Mouse (Mus musculus): ENCODE data around the gene Klhl10. TPM values are rescaled to one million over a fixed set of nuclear protein-coding genes. Genes with fewer than 3 reads are reported as not detected.

The Klhl10 gene
- polyA plus RNA-seq, 1 experiment, result 0.27 TPM

GRCm38 (mm10) chr11:100414914-100415822, 26.5 kb upstream of the Klhl10 start, which contains the start of gene Fkbp10:
Gene Fkbp10, plus strand, starts transcription at chr11:100415697.
- H3K4me1 ChIP-seq (ENCODE audit: control insufficient read depth, insufficient read depth, insufficient read length), result peaks cover 2% of the 10 kb centered on the region; the same call in 1 of the 2 replicates
- TF ChIP-seq POLR2A (IDR thresholded peaks at IDR 0.05; ENCODE audit: low read depth, low read length) (no peak), CTCF (IDR thresholded peaks at IDR 0.05; ENCODE audit: extremely low read depth, insufficient read depth, insufficient read length, insufficient replicate concordance) (no peak)
- H3K36me3 ChIP-seq (ENCODE audit: control insufficient read depth, insufficient read depth, low read length), result no peaks in the 10 kb centered on the region
- peaks cover 12% of the 10 kb centered on the region for H3K27me3 ChIP-seq (ENCODE audit: control insufficient read depth, insufficient read depth, low read length)
- 6% methylated on average over 31 of the region's 31 CpGs for WGBS
- no peak for DNase-seq (ENCODE audit: low read depth in 1 of 2, low spot score in 2 of 2)
- H3K4me3 ChIP-seq (ENCODE audit: extremely low read depth, insufficient read depth, insufficient read length), result peak within 1 kb of the TSS; percentile 57
- peak within 1 kb of the TSS; percentile 59; the same call in 1 of the 2 replicates for H3K27ac ChIP-seq (ENCODE audit: insufficient read depth, low read length)

DNA sequence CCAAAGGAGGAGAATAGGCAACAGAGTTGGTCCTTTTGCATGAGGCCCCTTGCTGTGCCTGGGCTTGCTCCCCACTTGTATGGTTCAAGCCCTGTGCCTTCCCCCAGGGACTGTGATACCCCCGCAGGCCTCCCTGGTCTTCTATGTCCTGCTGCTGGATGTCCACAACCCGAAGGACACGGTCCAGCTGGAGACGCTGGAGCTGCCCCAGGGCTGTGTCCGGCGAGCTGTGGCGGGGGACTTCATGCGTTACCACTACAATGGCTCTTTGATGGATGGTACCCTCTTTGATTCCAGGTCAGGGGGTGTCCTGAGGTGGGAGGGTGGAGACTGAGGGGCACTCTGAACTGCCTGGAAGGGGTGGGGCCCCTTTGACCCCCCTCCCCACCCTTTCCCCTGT, 20.2 kb upstream of the Klhl10 start:
- WGBS, result 83% methylated on average over 8 of the region's 8 CpGs
- H3K4me1 ChIP-seq (ENCODE audit: control insufficient read depth, insufficient read depth, insufficient read length), result no peaks in the 10 kb centered on the region

DNA sequence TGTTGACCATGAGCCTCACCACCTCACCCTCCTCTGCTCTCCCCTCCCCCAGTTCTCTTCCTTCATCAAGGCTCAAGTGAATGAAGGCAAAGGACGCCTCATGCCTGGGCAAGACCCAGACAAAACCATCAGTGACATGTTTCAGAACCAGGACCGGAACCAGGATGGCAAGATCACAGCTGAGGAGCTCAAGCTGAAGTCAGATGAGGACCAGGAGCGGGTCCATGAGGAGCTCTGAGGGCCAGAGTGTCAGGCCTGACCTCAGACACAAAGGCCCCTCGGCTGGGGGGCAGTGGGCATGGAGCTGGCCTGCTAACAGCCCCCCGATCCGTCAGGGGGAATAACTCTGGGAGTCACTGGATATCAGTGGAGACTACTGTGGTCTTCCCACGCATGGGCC, 17.9 kb upstream of the Klhl10 start:
- Histone ChIP-seq H3K27ac (ENCODE audit: insufficient read depth, low read length) (no peak overlapping the region), H3K4me3 (ENCODE audit: extremely low read depth, insufficient read depth, insufficient read length) (no peak overlapping the region), H3K27me3 (ENCODE audit: control insufficient read depth, insufficient read depth, low read length) (no peaks in the 10 kb centered on the region), H3K36me3 (ENCODE audit: control insufficient read depth, insufficient read depth, low read length) (no peaks in the 10 kb centered on the region), H3K4me1 (ENCODE audit: control insufficient read depth, insufficient read depth, insufficient read length) (no peaks in the 10 kb centered on the region)
- WGBS, result 88% methylated on average over 7 of the region's 7 CpGs
- TF ChIP-seq CTCF (IDR thresholded peaks at IDR 0.05; ENCODE audit: extremely low read depth, insufficient read depth, insufficient read length, insufficient replicate concordance) (no peak), POLR2A (IDR thresholded peaks at IDR 0.05; ENCODE audit: low read depth, low read length) (no peak)
- DNase-seq (ENCODE audit: low read depth in 1 of 2, low spot score in 2 of 2), result no peak

More for the DNA sequence above, 20.2 kb upstream of the Klhl10 start:
- no peak overlapping the region for H3K4me3 ChIP-seq (ENCODE audit: extremely low read depth, insufficient read depth, insufficient read length)
- no peaks in the 10 kb centered on the region for H3K27me3 ChIP-seq (ENCODE audit: control insufficient read depth, insufficient read depth, low read length)
- H3K27ac ChIP-seq (ENCODE audit: insufficient read depth, low read length), result no peak overlapping the region
- no peak for TF ChIP-seq POLR2A (IDR thresholded peaks at IDR 0.05; ENCODE audit: low read depth, low read length)
- TF ChIP-seq CTCF (IDR thresholded peaks at IDR 0.05; ENCODE audit: extremely low read depth, insufficient read depth, insufficient read length, insufficient replicate concordance), result no peak
- no peak for DNase-seq (ENCODE audit: low read depth in 1 of 2, low spot score in 2 of 2)
- no peaks in the 10 kb centered on the region for H3K36me3 ChIP-seq (ENCODE audit: control insufficient read depth, insufficient read depth, low read length)

DNA sequence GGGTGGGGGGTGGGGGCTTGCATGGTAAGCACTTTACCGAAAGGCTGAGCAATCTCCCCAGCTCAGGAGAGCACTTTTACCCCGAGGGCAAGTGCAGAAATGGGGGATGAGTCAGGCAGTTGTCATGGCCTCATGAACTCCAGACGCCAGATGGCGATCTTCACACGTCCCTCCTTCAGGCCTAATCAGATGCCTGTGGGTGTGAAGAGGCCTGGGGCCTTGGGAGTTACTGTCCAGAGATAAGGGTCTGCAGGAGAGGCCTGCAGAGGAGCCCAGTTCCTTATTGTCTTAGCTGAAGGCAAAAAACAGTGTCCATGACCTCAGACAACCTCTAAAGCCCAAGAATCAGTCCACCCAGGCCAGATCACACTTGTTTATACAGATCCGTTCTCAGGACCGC, 15.9 kb upstream of the Klhl10 start:
- Histone ChIP-seq H3K36me3 (ENCODE audit: control insufficient read depth, insufficient read depth, low read length) (peaks cover 6% of the 10 kb centered on the region; the same call in 1 of the 2 replicates), H3K27ac (ENCODE audit: insufficient read depth, low read length) (no peak overlapping the region), H3K4me3 (ENCODE audit: extremely low read depth, insufficient read depth, insufficient read length) (no peak overlapping the region), H3K4me1 (ENCODE audit: control insufficient read depth, insufficient read depth, insufficient read length) (no peaks in the 10 kb centered on the region), H3K27me3 (ENCODE audit: control insufficient read depth, insufficient read depth, low read length) (no peaks in the 10 kb centered on the region)
- peak; percentile 29; the same call in 1 of the 2 replicates for TF ChIP-seq CTCF (IDR thresholded peaks at IDR 0.05; ENCODE audit: extremely low read depth, insufficient read depth, insufficient read length, insufficient replicate concordance)
- TF ChIP-seq POLR2A (IDR thresholded peaks at IDR 0.05; ENCODE audit: low read depth, low read length), result no peak
- peak in 1 of 2 experiments; percentile 67 for DNase-seq (ENCODE audit: low read depth in 1 of 2, low spot score in 2 of 2)
- WGBS, result 62% methylated on average over 7 of the region's 7 CpGs

GRCm38 (mm10) chr11:100426820-100427219, 14.9 kb upstream of the Klhl10 start:
- Histone ChIP-seq H3K27me3 (ENCODE audit: control insufficient read depth, insufficient read depth, low read length) (no peaks in the 10 kb centered on the region), H3K36me3 (ENCODE audit: control insufficient read depth, insufficient read depth, low read length) (peaks cover 6% of the 10 kb centered on the region; the same call in 1 of the 2 replicates), H3K27ac (ENCODE audit: insufficient read depth, low read length) (no peak overlapping the region), H3K4me1 (ENCODE audit: control insufficient read depth, insufficient read depth, insufficient read length) (no peaks in the 10 kb centered on the region), H3K4me3 (ENCODE audit: extremely low read depth, insufficient read depth, insufficient read length) (no peak overlapping the region)
- DNase-seq (ENCODE audit: low read depth in 1 of 2, low spot score in 2 of 2), result no peak
- no peak for TF ChIP-seq CTCF (IDR thresholded peaks at IDR 0.05; ENCODE audit: extremely low read depth, insufficient read depth, insufficient read length, insufficient replicate concordance)
- no peak for TF ChIP-seq POLR2A (IDR thresholded peaks at IDR 0.05; ENCODE audit: low read depth, low read length)
- 77% methylated on average over 3 of the region's 3 CpGs for WGBS

- TF ChIP-seq POLR2A (IDR thresholded peaks at IDR 0.05; ENCODE audit: low read depth, low read length) (no peak), CTCF (IDR thresholded peaks at IDR 0.05; ENCODE audit: extremely low read depth, insufficient read depth, insufficient read length, insufficient replicate concordance) (no peak)
- 81% methylated on average over 9 of the region's 9 CpGs for WGBS
Observed at GRCm38 (mm10) chr11:100428612-100429199, 13.0 kb upstream of the Klhl10 start.

More at GRCm38 (mm10) chr11:100428612-100429199, 13.0 kb upstream of the Klhl10 start:
- no peak for DNase-seq (ENCODE audit: low read depth in 1 of 2, low spot score in 2 of 2)
- no peaks in the 10 kb centered on the region for H3K4me1 ChIP-seq (ENCODE audit: control insufficient read depth, insufficient read depth, insufficient read length)
- H3K27ac ChIP-seq (ENCODE audit: insufficient read depth, low read length), result no peak overlapping the region
- H3K4me3 ChIP-seq (ENCODE audit: extremely low read depth, insufficient read depth, insufficient read length), result no peak overlapping the region
- peaks cover 6% of the 10 kb centered on the region; the same call in 1 of the 2 replicates for H3K36me3 ChIP-seq (ENCODE audit: control insufficient read depth, insufficient read depth, low read length)
- H3K27me3 ChIP-seq (ENCODE audit: control insufficient read depth, insufficient read depth, low read length), result no peaks in the 10 kb centered on the region

All from spleen, adult 2 months (tissue).